Mouse (Mus musculus) forebrain, embryonic 12.5 days (tissue): Measurements from ENCODE around the gene Ube2t. TPM values are rescaled to one million over a fixed set of nuclear protein-coding genes. Genes with fewer than 3 reads are reported as not detected.

Source experiments
- ATAC-seq: fragments of 200-750 bp; cut with Nextera tagmentation; 2 replicates; pipeline ENCODE4 v1.8.0; 2017; ENCODE audit warnings: moderate TSS enrichment; ENCODE audit not compliant: low FRiP score
- H3K27ac ChIP-seq: fragments of 300-500 bp; sonication (generic); 2 replicates; pipeline ENCODE4 v1.5.1; 2016; ENCODE audit warnings: mild to moderate bottlenecking
- H3K27me3 ChIP-seq: fragments of 300-500 bp; sonication (generic); 2 replicates; pipeline ENCODE4 v1.6.1; 2016; ENCODE audit warnings: mild to moderate bottlenecking
- H3K36me3 ChIP-seq: fragments of 300-500 bp; sonication (generic); replicated peaks from 2 replicates; pipeline ENCODE4 v1.6.1; 2016; ENCODE audit warnings: mild to moderate bottlenecking
- H3K4me1 ChIP-seq: fragments of 300-500 bp; sonication (generic); 2 replicates; pipeline ENCODE4 v1.6.1; 2016
- H3K4me2 ChIP-seq: fragments of 300-500 bp; sonication (generic); 2 replicates; pipeline ENCODE4 v1.6.1; 2016; ENCODE audit warnings: mild to moderate bottlenecking, moderate library complexity
- H3K4me3 ChIP-seq: fragments of 300-500 bp; sonication (generic); replicated peaks from 2 replicates; pipeline ENCODE4 v1.5.1; 2016; ENCODE audit warnings: mild to moderate bottlenecking
- H3K9ac ChIP-seq: fragments of 300-500 bp; sonication (generic); 2 replicates; pipeline ENCODE4 v1.6.1; 2016; ENCODE audit warnings: mild to moderate bottlenecking
- H3K9me3 ChIP-seq: fragments of 300-500 bp; sonication (generic); 2 replicates; pipeline ENCODE4 v1.6.1; 2016
- WGBS: fragments of 180-500 bp; shearing (Covaris S2); methylation state at CpG from one replicate; pipeline ENCODE4 v1.1.7; 2016; 5-methylcytosine and 5-hydroxymethylcytosine counted together
- polyA plus RNA-seq: library from polyadenylated mRNA; unstranded; fragments of >200 nt; fragmentation: Nextera tagmentation; extraction: Ambion mirVana; gene quantifications from 2 replicates; pipeline ENCODE4 v1.2.1, GENCODE M21; 2016

The Ube2t gene
- polyA plus RNA-seq, 1 experiment from 2014 or later: 50.3 TPM

GRCm38 (mm10) chr1:135019087-135019774 lies 56.9 kb downstream of the Ube2t start:
- Histone ChIP-seq H3K9ac (no peak overlapping the region), H3K9me3 (no peaks in the 10 kb centered on the region), H3K27ac (peak overlapping the region; percentile 46), H3K4me1 (peaks cover 25% of the 10 kb centered on the region), H3K36me3 (no peaks in the 10 kb centered on the region), H3K4me2 (no peak overlapping the region), H3K4me3 (no peak overlapping the region), H3K27me3 (0 out of 2 replicates have a peak, but pooled peaks cover 3% of the 10 kb centered on the region)
- WGBS: 25% methylated on average over 13 of the region's 13 CpGs
- no peak for ATAC-seq

DNA sequence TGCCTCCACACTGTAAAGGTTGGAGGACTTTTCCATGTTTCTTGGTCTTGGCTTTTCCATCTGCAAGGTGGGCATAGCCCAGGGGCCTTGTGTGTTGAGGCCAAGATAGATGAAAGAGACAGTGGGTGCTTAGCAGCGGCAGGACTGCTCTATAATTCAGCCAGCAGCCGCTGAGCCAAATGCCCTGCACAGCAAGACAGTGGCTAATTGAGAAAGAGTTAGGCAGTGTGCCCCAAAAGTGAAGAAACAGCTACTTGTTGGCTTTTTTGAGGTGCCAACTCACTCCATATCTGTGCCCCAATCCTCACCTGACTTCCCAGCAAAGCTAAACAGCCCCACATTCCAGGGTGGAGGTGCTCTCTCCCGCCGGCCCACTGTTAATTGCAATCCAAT lies 57.4 kb downstream of the Ube2t start:
- H3K36me3 ChIP-seq: no peaks in the 10 kb centered on the region
- no peak overlapping the region for H3K4me3 ChIP-seq
- 0 out of 2 replicates have a peak, but pooled peaks cover 3% of the 10 kb centered on the region for H3K27me3 ChIP-seq
- H3K9ac ChIP-seq: no peak overlapping the region
- H3K4me1 ChIP-seq: peaks cover 25% of the 10 kb centered on the region
- WGBS: 79% methylated on average over 4 of the region's 4 CpGs
- no peaks in the 10 kb centered on the region for H3K9me3 ChIP-seq
- H3K27ac ChIP-seq: no peak overlapping the region
- no peak overlapping the region for H3K4me2 ChIP-seq
- no peak for ATAC-seq

GRCm38 (mm10) chr1:135020281-135020940 lies 58.0 kb downstream of the Ube2t start:
- 82% methylated on average over 5 of the region's 5 CpGs for WGBS

DNA sequence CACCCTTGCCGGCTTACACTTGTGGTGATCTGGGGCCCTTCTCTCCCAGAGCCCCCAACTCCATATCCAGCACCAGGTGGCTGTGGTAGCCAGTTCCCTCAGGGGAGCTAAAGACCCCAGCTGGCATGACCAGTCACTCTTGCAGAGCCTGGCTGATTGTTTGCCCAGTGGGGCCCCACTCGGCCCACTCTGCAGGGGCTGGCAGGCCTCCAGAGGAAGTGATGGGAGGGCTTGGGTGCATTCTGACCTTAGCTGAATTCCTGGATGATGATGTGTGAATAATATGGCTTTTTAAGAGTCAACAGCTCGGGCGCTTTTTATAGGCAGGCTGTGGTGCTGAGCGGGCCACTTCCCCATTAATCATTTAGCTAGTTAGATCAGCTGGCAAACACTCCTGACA lies 58.6 kb downstream of the Ube2t start:
- 0 out of 2 replicates have a peak, but pooled peaks cover 3% of the 10 kb centered on the region for H3K27me3 ChIP-seq
- H3K4me2 ChIP-seq: no peak overlapping the region
- no peak overlapping the region for H3K4me3 ChIP-seq
- no peak overlapping the region for H3K27ac ChIP-seq
- H3K9ac ChIP-seq: no peak overlapping the region
- H3K4me1 ChIP-seq: peaks cover 21% of the 10 kb centered on the region
- no peak for ATAC-seq
- H3K36me3 ChIP-seq: no peaks in the 10 kb centered on the region
- H3K9me3 ChIP-seq: no peaks in the 10 kb centered on the region
- 43% methylated on average over 5 of the region's 5 CpGs for WGBS

More at GRCm38 (mm10) chr1:135020281-135020940, 58.0 kb downstream of the Ube2t start:
- no peak for ATAC-seq
- Histone ChIP-seq H3K27me3 (0 out of 2 replicates have a peak, but pooled peaks cover 3% of the 10 kb centered on the region), H3K27ac (no peak overlapping the region), H3K36me3 (no peaks in the 10 kb centered on the region), H3K4me3 (no peak overlapping the region), H3K4me1 (peaks cover 21% of the 10 kb centered on the region), H3K4me2 (no peak overlapping the region), H3K9ac (no peak overlapping the region), H3K9me3 (no peaks in the 10 kb centered on the region)

GRCm38 (mm10) chr1:135021936-135022335 lies 59.6 kb downstream of the Ube2t start:
- Histone ChIP-seq H3K27ac (no peak overlapping the region), H3K4me3 (no peak overlapping the region), H3K27me3 (0 out of 2 replicates have a peak, but pooled peaks cover 3% of the 10 kb centered on the region), H3K4me1 (peaks cover 21% of the 10 kb centered on the region), H3K9ac (no peak overlapping the region), H3K4me2 (no peak overlapping the region), H3K36me3 (no peaks in the 10 kb centered on the region), H3K9me3 (no peaks in the 10 kb centered on the region)
- WGBS: 79% methylated on average over 5 of the region's 5 CpGs
- no peak for ATAC-seq

DNA sequence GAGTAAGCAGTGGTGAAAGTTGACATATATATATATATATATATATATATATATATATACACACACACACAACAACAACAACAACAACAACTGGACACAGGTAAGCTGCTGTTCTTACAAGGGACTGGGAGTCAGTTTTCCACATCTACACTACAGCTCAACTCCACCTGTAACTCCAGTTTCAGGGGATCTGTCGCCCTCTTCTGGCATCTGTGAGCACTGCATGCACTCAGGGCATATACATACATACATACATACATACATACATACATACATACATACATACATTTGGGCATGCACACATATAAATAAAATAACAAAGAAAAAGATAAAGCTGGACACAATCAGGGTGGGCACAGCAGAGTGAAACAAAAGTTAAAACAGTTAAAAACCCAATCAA lies 61.2 kb downstream of the Ube2t start:
- no peak overlapping the region for H3K4me2 ChIP-seq
- no peak for ATAC-seq
- no peak overlapping the region for H3K9ac ChIP-seq
- WGBS: 65% methylated on average over 1 of the region's 1 CpGs
- H3K36me3 ChIP-seq: no peaks in the 10 kb centered on the region
- no peak overlapping the region for H3K4me3 ChIP-seq
- H3K27me3 ChIP-seq: 0 out of 2 replicates have a peak, but pooled peaks cover 3% of the 10 kb centered on the region
- peaks cover 20% of the 10 kb centered on the region for H3K4me1 ChIP-seq
- no peaks in the 10 kb centered on the region for H3K9me3 ChIP-seq
- H3K27ac ChIP-seq: no peak overlapping the region

Other genes starting within 250 kb of the Ube2t start
- gene Ppp1r12b, start 6.6 kb upstream of the Ube2t start, polyA plus RNA-seq: 12.2 and 13.8 TPM in 2 replicates
- 0.36 and 0.42 TPM in 2 replicates for gene Lgr6, start 142.7 kb downstream of the Ube2t start, polyA plus RNA-seq
- gene Ptpn7, start 170.1 kb downstream of the Ube2t start, polyA plus RNA-seq: 0.78 and 1.0 TPM in 2 replicates
- gene Arl8a, start 184.3 kb downstream of the Ube2t start, polyA plus RNA-seq: 113 and 119 TPM in 2 replicates
- gene Gpr37l1, start 205.1 kb downstream of the Ube2t start, polyA plus RNA-seq: not detected in 2 replicates